Mouse (Mus musculus) embryonic fibroblast, embryonic 13.5 days (primary cell): Measurements from ENCODE around the gene Rbks. TPM values are rescaled to one million over a fixed set of nuclear protein-coding genes. Genes with fewer than 3 reads are reported as not detected.

Source experiments
- H3K27ac ChIP-seq: 2 replicates; pipeline ENCODE4 v1.5.1; 2012; ENCODE audit warnings: low read length, control low read depth, inconsistent platforms; ENCODE audit not compliant: insufficient read depth
- H3K4me1 ChIP-seq: 2 replicates; pipeline ENCODE4 v1.6.1; 2011; ENCODE audit warnings: low read length; ENCODE audit not compliant: control insufficient read depth, insufficient read depth
- H3K4me3 ChIP-seq: 2 replicates; pipeline ENCODE4 v1.5.1; 2011; ENCODE audit warnings: mild to moderate bottlenecking, control low read depth, low read length; ENCODE audit not compliant: insufficient read depth
- CTCF ChIP-seq: IDR thresholded peaks from 2 replicates; pipeline ENCODE4 v1.5.1; 2011; ENCODE audit warnings: mild to moderate bottlenecking, control low read depth, low read length, moderate library complexity, borderline replicate concordance; ENCODE audit not compliant: insufficient read depth
- POLR2A ChIP-seq: IDR thresholded peaks from 2 replicates; pipeline ENCODE4 v1.6.1; 2011; ENCODE audit warnings: low read depth, mild to moderate bottlenecking, control low read depth, low read length, moderate library complexity
- polyA plus RNA-seq: library from polyadenylated mRNA; stranded (reverse); fragments of >200 nt; gene quantifications from 2 replicates; pipeline ENCODE4 v1.2.4, GENCODE M21; 2011; ENCODE audit warnings: low read depth; ENCODE audit not compliant: missing spikeins, insufficient read length

Rbks gene
- polyA plus RNA-seq: 1.4 TPM in 1 of 2 replicates, not detected in the other

- peak within 1 kb of the TSS; percentile 94 for H3K27ac ChIP-seq
- H3K4me3 ChIP-seq: peak within 1 kb of the TSS; percentile 56
- peaks cover 6% of the 10 kb centered on the region for H3K4me1 ChIP-seq
- TF ChIP-seq POLR2A (0 out of 2 replicates have a peak, but pooled peaks have one; percentile 42), CTCF (no peak)
These were observed at the start of gene Rbks for GRCm38 (mm10) chr5:31696971-31697643. Gene Rbks (minus strand): TSS chr5:31697627.

GRCm38 (mm10) chr5:31742521-31743031 is 45.1 kb upstream of the Rbks start:
- TF ChIP-seq CTCF: no peak
- TF ChIP-seq POLR2A: no peak
- H3K4me1 ChIP-seq: peaks cover 4% of the 10 kb centered on the region
- H3K4me3 ChIP-seq: no peak overlapping the region
- H3K27ac ChIP-seq: no peak overlapping the region

- no peak overlapping the region for H3K4me3 ChIP-seq
- peaks cover 4% of the 10 kb centered on the region for H3K4me1 ChIP-seq
- H3K27ac ChIP-seq: no peak overlapping the region
- TF ChIP-seq POLR2A (no peak), CTCF (no peak)
These were observed 44.5 kb upstream of the Rbks start for GRCm38 (mm10) chr5:31741931-31742330.

GRCm38 (mm10) chr5:31732644-31733338 is 35.4 kb upstream of the Rbks start:
- TF ChIP-seq CTCF (no peak), POLR2A (no peak)
- Histone ChIP-seq H3K27ac (no peak overlapping the region), H3K4me3 (no peak overlapping the region), H3K4me1 (no peaks in the 10 kb centered on the region)

- H3K4me3 ChIP-seq: no peak overlapping the region
- no peaks in the 10 kb centered on the region for H3K4me1 ChIP-seq
- H3K27ac ChIP-seq: no peak overlapping the region
- TF ChIP-seq CTCF: no peak
- no peak for TF ChIP-seq POLR2A
These were observed 30.0 kb upstream of the Rbks start for GRCm38 (mm10) chr5:31727456-31727855.

GRCm38 (mm10) chr5:31725885-31726284 is 28.5 kb upstream of the Rbks start:
- TF ChIP-seq POLR2A (no peak), CTCF (no peak)
- Histone ChIP-seq H3K27ac (no peak overlapping the region), H3K4me3 (no peak overlapping the region), H3K4me1 (no peaks in the 10 kb centered on the region)

GRCm38 (mm10) chr5:31724519-31724918 is 27.1 kb upstream of the Rbks start:
- Histone ChIP-seq H3K4me3 (no peak overlapping the region), H3K4me1 (no peaks in the 10 kb centered on the region), H3K27ac (no peak overlapping the region)
- TF ChIP-seq CTCF (no peak), POLR2A (no peak)

GRCm38 (mm10) chr5:31715486-31716150 is 18.2 kb upstream of the Rbks start:
- TF ChIP-seq POLR2A (no peak), CTCF (no peak)
- H3K4me3 ChIP-seq: no peak overlapping the region
- H3K27ac ChIP-seq: peak overlapping the region; percentile 80
- no peaks in the 10 kb centered on the region for H3K4me1 ChIP-seq

- Histone ChIP-seq H3K27ac (no peak overlapping the region), H3K4me3 (no peak overlapping the region), H3K4me1 (no peaks in the 10 kb centered on the region)
- no peak for TF ChIP-seq CTCF
- no peak for TF ChIP-seq POLR2A
These were observed 16.4 kb upstream of the Rbks start for GRCm38 (mm10) chr5:31713841-31714264.
